Mouse (Mus musculus) ES-E14 (cell line): ENCODE measurements at regions not wholly inside any gene's neighbourhood (a gene's known extent, or its start where the extent isn't known, plus 50 kb on each side); places are given as distances from the start of the nearest gene placed in this dataset.

Experiments
- CHD2 ChIP-seq: IDR thresholded peaks from 2 replicates; pipeline ENCODE4 v1.6.1; 2014; ENCODE audit warnings: mild to moderate bottlenecking, low read depth, low read length, inconsistent platforms
- HCFC1 ChIP-seq: IDR thresholded peaks from 2 replicates; pipeline ENCODE4 v1.6.1; 2012; ENCODE audit warnings: low read length, inconsistent platforms, borderline replicate concordance; ENCODE audit not compliant: insufficient read depth
- ZC3H11A ChIP-seq: IDR thresholded peaks from 2 replicates; pipeline ENCODE4 v1.6.1; 2012; ENCODE audit warnings: low read depth, mild to moderate bottlenecking, inconsistent platforms, low read length, borderline replicate concordance
- ZNF384 ChIP-seq: IDR thresholded peaks from 2 replicates; pipeline ENCODE4 v1.6.1; 2012; ENCODE audit warnings: low read depth, low read length, inconsistent platforms

DNA sequence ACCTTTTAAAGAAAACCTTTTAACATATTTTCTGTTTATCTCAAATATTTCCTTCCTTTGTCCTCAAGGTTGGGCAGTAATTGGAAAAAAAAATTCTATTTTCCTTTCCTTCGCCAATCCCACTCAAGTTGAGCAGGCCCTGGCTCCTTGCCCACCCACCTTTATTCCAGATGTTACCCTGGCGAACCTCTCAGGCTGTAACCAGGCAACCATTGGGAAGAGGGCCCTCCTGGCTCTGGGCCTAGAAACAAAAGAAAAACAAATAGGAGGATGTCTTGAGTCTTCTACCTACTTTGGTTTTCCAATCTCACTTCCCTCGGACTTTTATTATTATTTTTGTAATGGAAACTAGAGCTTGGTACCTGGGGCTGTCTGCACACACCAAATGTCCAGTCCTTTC lies 696.5 kb downstream of the Dhx35 start:
- no peak for TF ChIP-seq CHD2
- TF ChIP-seq ZNF384: no peak
- TF ChIP-seq HCFC1: no peak
- TF ChIP-seq ZC3H11A: no peak
